Mouse (Mus musculus): ENCODE measurements around the gene Poc5. TPM values are rescaled to one million over a fixed set of nuclear protein-coding genes. Genes with fewer than 3 reads are reported as not detected.

Poc5 gene
- total and polyA plus RNA-seq, 2 experiments from 2014 or later: 16.7 to 26.1 TPM

DNA sequence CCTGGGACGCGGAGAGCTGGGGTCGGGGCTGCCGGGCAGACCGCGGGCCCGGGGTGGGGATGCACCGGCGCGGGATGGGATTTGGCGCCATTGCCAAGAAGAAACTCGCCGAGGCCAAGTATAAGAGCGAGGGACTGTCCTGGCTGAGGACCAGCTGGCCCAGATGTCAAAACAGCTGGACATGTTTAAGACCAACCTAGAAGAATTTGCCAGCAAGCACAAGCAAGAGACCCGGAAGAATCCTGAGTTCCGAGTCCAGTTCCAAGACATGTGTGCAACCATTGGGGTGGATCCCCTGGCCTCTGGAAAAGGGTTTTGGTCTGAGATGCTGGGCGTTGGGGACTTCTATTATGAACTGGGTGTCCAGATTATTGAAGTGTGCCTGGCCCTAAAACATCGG lies 11.2 kb upstream of the Poc5 start:
- Histone ChIP-seq H3K27me3 (ENCODE audit: insufficient read depth, low read length) (no peaks in the 10 kb centered on the region), H3K4me3 (ENCODE audit: low read length) (no peak overlapping the region), H3K27ac (no peak overlapping the region), H3K4me2 (ENCODE audit: low read depth, low read length) (no peak overlapping the region), H3K9me3 (ENCODE audit: low read length) (no peaks in the 10 kb centered on the region), H3K4me1 (ENCODE audit: insufficient read depth, low read length) (no peaks in the 10 kb centered on the region), H3K36me3 (ENCODE audit: insufficient read depth, low read length) (no peaks in the 10 kb centered on the region), H3K9ac (replicated peaks; ENCODE audit: low read length) (no peak overlapping the region)
- no peak for TF ChIP-seq CTCF (IDR thresholded peaks at IDR 0.05; ENCODE audit: low read depth)
- ATAC-seq: no peak
- WGBS: 85% methylated on average over 18 of the region's 18 CpGs
- no peak for DNase-seq (ENCODE audit: low spot score)

- Histone ChIP-seq H3K4me3 (ENCODE audit: low read length) (no peak overlapping the region), H3K27ac (no peak overlapping the region), H3K36me3 (ENCODE audit: insufficient read depth, low read length) (no peaks in the 10 kb centered on the region), H3K9ac (replicated peaks; ENCODE audit: low read length) (no peak overlapping the region), H3K27me3 (ENCODE audit: insufficient read depth, low read length) (no peaks in the 10 kb centered on the region), H3K4me2 (ENCODE audit: low read depth, low read length) (no peak overlapping the region), H3K4me1 (ENCODE audit: insufficient read depth, low read length) (no peaks in the 10 kb centered on the region), H3K9me3 (ENCODE audit: low read length) (no peaks in the 10 kb centered on the region)
- WGBS: 84% methylated on average over 4 of the region's 4 CpGs
- no peak for DNase-seq (ENCODE audit: low spot score)
- no peak for TF ChIP-seq CTCF (IDR thresholded peaks at IDR 0.05; ENCODE audit: low read depth)
- ATAC-seq: no peak
Observed at GRCm38 (mm10) chr13:96377883-96378282, 10.2 kb upstream of the Poc5 start.

DNA sequence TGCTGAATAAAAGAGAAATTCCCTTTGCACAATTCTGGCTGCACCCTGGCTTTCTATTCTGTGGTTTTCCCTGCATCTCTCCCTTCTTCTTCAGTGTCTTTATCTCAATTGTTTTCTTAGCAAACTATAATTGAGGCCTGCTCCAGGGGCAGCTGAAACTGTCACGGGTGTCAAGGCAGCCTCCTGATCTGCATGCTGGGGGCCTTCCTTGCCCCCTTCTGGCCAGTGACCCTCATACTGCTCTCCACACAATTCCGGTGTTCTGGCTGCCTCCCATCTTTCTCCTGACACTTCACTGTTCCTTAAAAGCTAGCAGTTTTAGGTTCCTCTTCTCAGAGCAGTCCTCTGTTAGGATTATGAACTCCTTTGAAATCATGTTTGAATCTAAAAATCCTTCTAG lies 1.2 kb downstream of the Poc5 start:
- H3K9ac ChIP-seq (replicated peaks; ENCODE audit: low read length): peak overlapping the region; percentile 67
- TF ChIP-seq CTCF (IDR thresholded peaks at IDR 0.05; ENCODE audit: low read depth): peak; percentile 36; the same call in 1 of the 2 replicates
- peak overlapping the region; percentile 58 for H3K4me3 ChIP-seq (ENCODE audit: low read length)
- no peak overlapping the region for H3K27ac ChIP-seq
- peaks cover 35% of the 10 kb centered on the region for H3K36me3 ChIP-seq (ENCODE audit: insufficient read depth, low read length)
- peaks cover 8% of the 10 kb centered on the region for H3K4me1 ChIP-seq (ENCODE audit: insufficient read depth, low read length)
- H3K27me3 ChIP-seq (ENCODE audit: insufficient read depth, low read length): no peaks in the 10 kb centered on the region
- no peak for ATAC-seq
- peak overlapping the region; percentile 62 for H3K4me2 ChIP-seq (ENCODE audit: low read depth, low read length)
- no peaks in the 10 kb centered on the region for H3K9me3 ChIP-seq (ENCODE audit: low read length)
- DNase-seq (ENCODE audit: low spot score): no peak
- 8% methylated on average over 2 of the region's 2 CpGs for WGBS

DNA sequence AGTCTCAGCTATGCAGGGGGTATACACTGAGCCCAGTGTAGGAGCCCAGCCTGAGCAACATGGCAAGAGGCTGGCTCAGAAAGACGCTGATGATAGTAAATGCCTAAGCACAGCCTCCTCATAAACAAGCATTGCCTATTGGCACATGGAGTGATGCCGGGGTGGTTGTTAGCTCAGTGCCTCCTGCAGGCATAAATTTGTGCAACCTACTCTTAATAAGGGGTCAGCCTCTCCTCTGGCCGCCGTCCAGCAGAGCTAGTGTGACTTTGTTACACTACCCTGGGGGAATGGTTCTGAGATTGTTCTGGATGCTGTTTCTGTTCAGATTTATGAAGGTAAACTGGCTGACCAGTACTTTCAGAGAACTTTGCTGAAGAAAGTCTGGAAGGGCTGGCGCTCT lies 13.2 kb downstream of the Poc5 start:
- no peak overlapping the region for H3K9ac ChIP-seq (replicated peaks; ENCODE audit: low read length)
- no peaks in the 10 kb centered on the region for H3K27me3 ChIP-seq (ENCODE audit: insufficient read depth, low read length)
- DNase-seq (ENCODE audit: low spot score): no peak
- 94% methylated on average over 5 of the region's 5 CpGs for WGBS
- H3K4me3 ChIP-seq (ENCODE audit: low read length): no peak overlapping the region
- TF ChIP-seq CTCF (IDR thresholded peaks at IDR 0.05; ENCODE audit: low read depth): no peak
- H3K36me3 ChIP-seq (ENCODE audit: insufficient read depth, low read length): peaks cover 69% of the 10 kb centered on the region
- no peaks in the 10 kb centered on the region for H3K4me1 ChIP-seq (ENCODE audit: insufficient read depth, low read length)
- no peak overlapping the region for H3K4me2 ChIP-seq (ENCODE audit: low read depth, low read length)
- ATAC-seq: no peak
- H3K27ac ChIP-seq: no peak overlapping the region
- no peaks in the 10 kb centered on the region for H3K9me3 ChIP-seq (ENCODE audit: low read length)

DNA sequence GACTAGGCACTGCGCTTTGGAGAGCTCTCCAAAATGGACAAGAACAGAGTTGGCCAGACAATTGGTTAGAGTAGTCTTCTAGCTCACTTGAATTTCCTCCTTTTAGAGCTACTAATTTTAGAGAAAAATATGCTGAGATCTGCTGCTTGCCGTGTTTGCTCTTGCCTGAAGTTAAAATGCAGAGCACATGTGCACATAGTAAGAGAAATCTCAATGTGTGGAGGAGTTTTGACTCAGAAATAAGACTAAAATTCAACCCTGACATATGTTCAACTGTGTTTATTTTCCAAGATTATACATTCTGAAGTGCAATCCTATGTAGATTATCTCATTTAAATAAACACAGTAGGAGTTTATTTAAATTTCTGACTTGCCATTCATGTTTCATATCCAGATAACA lies 17.4 kb downstream of the Poc5 start:
- Histone ChIP-seq H3K36me3 (ENCODE audit: insufficient read depth, low read length) (peaks cover 38% of the 10 kb centered on the region), H3K4me1 (ENCODE audit: insufficient read depth, low read length) (no peaks in the 10 kb centered on the region), H3K9me3 (ENCODE audit: low read length) (no peaks in the 10 kb centered on the region), H3K27me3 (ENCODE audit: insufficient read depth, low read length) (no peaks in the 10 kb centered on the region), H3K4me3 (ENCODE audit: low read length) (no peak overlapping the region), H3K4me2 (ENCODE audit: low read depth, low read length) (no peak overlapping the region), H3K9ac (replicated peaks; ENCODE audit: low read length) (no peak overlapping the region), H3K27ac (no peak overlapping the region)
- 97% methylated on average over 2 of the region's 2 CpGs for WGBS
- ATAC-seq (no peak), DNase-seq (ENCODE audit: low spot score) (no peak)
- no peak for TF ChIP-seq CTCF (IDR thresholded peaks at IDR 0.05; ENCODE audit: low read depth)

GRCm38 (mm10) chr13:96407040-96407439 lies 18.9 kb downstream of the Poc5 start:
- 57% methylated on average over 4 of the region's 4 CpGs for WGBS
- ATAC-seq (peak; percentile 77), DNase-seq (ENCODE audit: low spot score) (peak; percentile 78)
- Histone ChIP-seq H3K36me3 (ENCODE audit: insufficient read depth, low read length) (peaks cover 40% of the 10 kb centered on the region; the same call in 1 of the 2 replicates), H3K9ac (replicated peaks; ENCODE audit: low read length) (no peak overlapping the region), H3K4me2 (ENCODE audit: low read depth, low read length) (no peak overlapping the region), H3K9me3 (ENCODE audit: low read length) (no peaks in the 10 kb centered on the region), H3K4me1 (ENCODE audit: insufficient read depth, low read length) (no peaks in the 10 kb centered on the region), H3K27ac (no peak overlapping the region), H3K4me3 (ENCODE audit: low read length) (no peak overlapping the region), H3K27me3 (ENCODE audit: insufficient read depth, low read length) (no peaks in the 10 kb centered on the region)
- TF ChIP-seq CTCF (IDR thresholded peaks at IDR 0.05; ENCODE audit: low read depth): peak; percentile 82

DNA sequence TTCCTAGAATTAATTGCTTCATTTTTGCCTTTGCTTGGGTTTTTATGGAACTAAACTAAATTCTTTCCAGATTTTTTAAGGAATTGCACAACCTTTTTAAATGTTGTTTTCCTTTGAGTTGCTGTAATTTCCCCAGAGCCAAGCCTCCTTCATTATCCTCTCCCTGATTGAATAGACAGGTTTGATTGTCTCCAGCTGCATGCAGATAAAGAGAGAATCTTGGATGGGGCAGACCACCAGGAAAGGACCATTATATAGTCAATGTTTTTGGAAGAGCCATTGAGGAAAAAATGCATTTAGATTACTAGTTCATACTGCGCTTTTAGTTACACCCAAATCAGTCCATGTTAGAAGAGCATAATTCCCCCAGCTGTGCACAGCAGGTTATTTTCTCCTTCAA lies 20.7 kb downstream of the Poc5 start:
- no peak for DNase-seq (ENCODE audit: low spot score)
- H3K4me1 ChIP-seq (ENCODE audit: insufficient read depth, low read length): no peaks in the 10 kb centered on the region
- 87% methylated on average over 1 of the region's 1 CpGs for WGBS
- H3K27me3 ChIP-seq (ENCODE audit: insufficient read depth, low read length): no peaks in the 10 kb centered on the region
- H3K4me2 ChIP-seq (ENCODE audit: low read depth, low read length): no peak overlapping the region
- H3K9me3 ChIP-seq (ENCODE audit: low read length): no peaks in the 10 kb centered on the region
- no peak for ATAC-seq
- H3K4me3 ChIP-seq (ENCODE audit: low read length): no peak overlapping the region
- H3K36me3 ChIP-seq (ENCODE audit: insufficient read depth, low read length): peaks cover 32% of the 10 kb centered on the region; the same call in 1 of the 2 replicates
- H3K9ac ChIP-seq (replicated peaks; ENCODE audit: low read length): no peak overlapping the region
- no peak for TF ChIP-seq CTCF (IDR thresholded peaks at IDR 0.05; ENCODE audit: low read depth)
- no peak overlapping the region for H3K27ac ChIP-seq
